Mouse (Mus musculus): Measurements from ENCODE around the gene Hist1h3g.

Gene Hist1h3g

GRCm38 (mm10) chr13:23515281-23515680 lies 19.9 kb upstream of the Hist1h3g start:
- no peak for DNase-seq (ENCODE audit: extremely low spot score)

GRCm38 (mm10) chr13:23515826-23516620 lies 19.2 kb upstream of the Hist1h3g start:
- no peak for DNase-seq (ENCODE audit: extremely low spot score)

- DNase-seq (ENCODE audit: extremely low spot score) = peak; percentile 91
Observed at GRCm38 (mm10) chr13:23516822-23517602, 18.2 kb upstream of the Hist1h3g start.

GRCm38 (mm10) chr13:23517603-23518294 lies 17.5 kb upstream of the Hist1h3g start:
- peak; percentile 93 for DNase-seq (ENCODE audit: extremely low spot score)

GRCm38 (mm10) chr13:23518295-23518603 lies 17.0 kb upstream of the Hist1h3g start:
- DNase-seq (ENCODE audit: extremely low spot score) = no peak

GRCm38 (mm10) chr13:23518885-23519284 lies 16.3 kb upstream of the Hist1h3g start:
- peak; percentile 90 for DNase-seq (ENCODE audit: extremely low spot score)

- DNase-seq (ENCODE audit: extremely low spot score) = peak; percentile 90
Observed at GRCm38 (mm10) chr13:23519416-23519815, 15.8 kb upstream of the Hist1h3g start.

- DNase-seq (ENCODE audit: extremely low spot score) = peak; percentile 84
Observed at GRCm38 (mm10) chr13:23521703-23522102, 13.5 kb upstream of the Hist1h3g start.

- DNase-seq (ENCODE audit: extremely low spot score) = no peak
Observed at GRCm38 (mm10) chr13:23523976-23524375, 11.2 kb upstream of the Hist1h3g start.

GRCm38 (mm10) chr13:23524654-23525053 lies 10.6 kb upstream of the Hist1h3g start:
- peak; percentile 86 for DNase-seq (ENCODE audit: extremely low spot score)

GRCm38 (mm10) chr13:23525901-23526300 lies 9.3 kb upstream of the Hist1h3g start:
- DNase-seq (ENCODE audit: extremely low spot score) = peak; percentile 76

- DNase-seq (ENCODE audit: extremely low spot score) = peak; percentile 95
Observed at GRCm38 (mm10) chr13:23526312-23526711, 8.9 kb upstream of the Hist1h3g start.

- DNase-seq (ENCODE audit: extremely low spot score) = no peak
Observed at GRCm38 (mm10) chr13:23529005-23529404, 6.2 kb upstream of the Hist1h3g start.

- DNase-seq (ENCODE audit: extremely low spot score) = no peak
Observed at GRCm38 (mm10) chr13:23529480-23530165, 5.6 kb upstream of the Hist1h3g start.

GRCm38 (mm10) chr13:23530181-23530900 lies 4.9 kb upstream of the Hist1h3g start:
- peak; percentile 84 for DNase-seq (ENCODE audit: extremely low spot score)

- peak; percentile 100 for DNase-seq (ENCODE audit: extremely low spot score)
Observed at GRCm38 (mm10) chr13:23530901-23531875, 4.0 kb upstream of the Hist1h3g start, which contains the start of gene Hist1h4h. Gene Hist1h4h (plus strand): TSS chr13:23531050.

GRCm38 (mm10) chr13:23532262-23533075 lies 2.8 kb upstream of the Hist1h3g start:
- peak; percentile 71 for DNase-seq (ENCODE audit: extremely low spot score)

- DNase-seq (ENCODE audit: extremely low spot score) = peak; percentile 87
Observed at GRCm38 (mm10) chr13:23533560-23534367, 1.5 kb upstream of the Hist1h3g start, which contains the start of gene Hist1h2af. Gene Hist1h2af (plus strand): TSS chr13:23533906.

All from embryo, embryonic 9.5 days (tissue).